Mouse (Mus musculus): Measurements from ENCODE around the gene Ccdc88c.

The Ccdc88c gene

GRCm38 (mm10) chr12:100965298-100965697, 63.6 kb downstream of the Ccdc88c start:
- DNase-seq = no peak

- DNase-seq = no peak
Measured at GRCm38 (mm10) chr12:100958621-100959592, 69.9 kb downstream of the Ccdc88c start.

DNA sequence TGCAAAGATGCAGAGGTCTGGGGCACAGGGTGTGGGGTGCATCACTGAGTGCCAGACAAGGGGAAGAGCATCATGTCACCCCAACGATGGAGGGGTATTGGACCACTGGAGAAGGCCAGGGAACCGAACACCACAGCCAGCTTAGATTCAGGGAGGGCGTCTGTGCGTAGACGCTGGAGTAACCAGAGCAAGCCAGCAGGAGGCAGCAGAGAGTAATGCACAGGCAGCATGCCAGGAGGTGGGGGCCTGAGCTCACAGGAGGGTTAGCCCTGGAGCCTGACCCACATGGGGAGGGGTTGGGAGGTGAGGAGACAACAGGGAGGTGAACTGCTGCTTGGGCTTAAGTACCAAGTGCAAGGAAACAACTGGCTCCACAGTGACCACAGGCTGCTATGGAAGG, 70.8 kb downstream of the Ccdc88c start:
- DNase-seq = peak; percentile 82

DNA sequence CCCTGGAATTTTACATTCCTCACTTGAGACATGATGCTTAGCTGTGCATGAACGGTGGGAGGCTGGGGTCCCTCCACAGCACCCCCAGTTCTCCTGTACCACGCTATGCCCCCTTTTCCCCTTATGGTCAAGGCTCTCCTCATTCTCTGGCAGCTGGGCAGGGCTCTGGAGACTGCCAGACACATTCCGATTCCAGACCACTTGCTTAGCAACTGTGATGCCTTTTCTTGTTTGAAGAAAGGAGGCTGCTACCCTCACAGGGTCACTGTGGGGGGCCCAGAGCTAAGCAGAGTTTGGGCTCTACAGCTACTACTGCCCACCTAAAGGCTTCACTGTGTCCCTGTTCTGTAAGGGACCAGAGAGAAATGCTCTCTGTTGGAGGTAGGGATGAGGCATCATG, 71.6 kb downstream of the Ccdc88c start:
- DNase-seq = no peak

DNA sequence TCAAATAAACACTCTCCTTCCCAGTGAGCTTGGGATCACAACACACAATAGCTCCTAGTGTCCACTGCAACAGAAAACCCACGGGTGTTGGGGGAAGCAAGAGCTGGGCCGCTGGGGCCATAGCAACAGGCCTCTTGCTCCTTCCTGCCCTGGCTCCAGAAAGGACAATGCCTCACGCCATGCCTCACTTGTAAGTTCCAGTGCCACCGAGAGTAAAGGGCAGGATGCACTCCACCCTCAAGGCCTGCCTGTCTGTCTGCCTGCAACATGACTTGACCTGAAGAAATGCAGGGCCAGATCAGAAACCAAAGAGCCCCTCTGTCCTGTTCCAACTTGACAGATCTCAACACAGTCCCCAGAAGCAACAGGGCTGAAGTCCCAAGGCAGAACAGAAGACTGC, 72.0 kb downstream of the Ccdc88c start:
- no peak for DNase-seq

DNA sequence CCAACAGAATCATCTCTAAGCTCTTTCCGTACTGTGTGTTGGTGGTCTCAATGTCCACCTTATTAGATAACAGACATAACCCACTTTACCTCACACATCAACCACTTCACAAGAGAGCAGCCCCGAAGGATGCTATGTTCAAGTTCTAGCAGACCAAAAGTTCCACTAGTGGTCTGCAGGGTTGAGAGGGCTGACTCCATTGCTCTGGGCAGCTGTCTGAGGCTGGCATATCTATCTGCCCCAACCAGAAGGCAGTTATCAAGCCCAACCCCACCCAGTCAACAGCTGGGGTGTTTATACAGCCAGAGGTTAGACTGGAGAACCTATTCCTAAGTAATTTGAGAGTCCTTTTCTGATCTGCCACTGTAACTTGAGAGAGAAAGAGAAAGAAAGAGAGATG, 72.8 kb downstream of the Ccdc88c start:
- no peak for DNase-seq

- DNase-seq = no peak
Measured at GRCm38 (mm10) chr12:100953926-100954325, 74.9 kb downstream of the Ccdc88c start.

GRCm38 (mm10) chr12:100952193-100952931, 76.5 kb downstream of the Ccdc88c start:
- DNase-seq = peak; percentile 84

- peak; percentile 26 for DNase-seq
Measured at GRCm38 (mm10) chr12:100949146-100949545, 79.7 kb downstream of the Ccdc88c start.

DNA sequence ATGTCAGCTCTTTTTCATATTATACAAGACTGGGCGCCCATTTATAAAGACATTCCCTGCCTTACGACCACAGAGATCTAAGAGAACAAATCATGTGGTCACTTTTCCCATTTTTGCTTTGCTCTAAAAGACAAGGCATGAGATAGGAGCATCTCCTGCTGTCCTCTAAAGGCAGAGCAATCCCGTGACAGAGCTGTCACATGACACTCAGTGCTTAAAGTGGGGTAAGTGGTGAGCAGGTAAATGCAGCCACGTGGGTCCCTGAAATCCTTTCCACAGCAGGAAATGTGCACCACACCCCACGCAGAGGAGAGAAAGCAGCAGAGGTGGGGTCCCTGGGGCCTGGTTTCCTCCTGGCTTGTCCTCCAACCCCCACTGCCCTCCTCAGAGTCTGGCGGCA, 80.8 kb downstream of the Ccdc88c start:
- DNase-seq = no peak

- no peak for DNase-seq
Measured at GRCm38 (mm10) chr12:100945948-100946347, 82.9 kb downstream of the Ccdc88c start.

GRCm38 (mm10) chr12:100945501-100945900, 83.4 kb downstream of the Ccdc88c start:
- no peak for DNase-seq

DNA sequence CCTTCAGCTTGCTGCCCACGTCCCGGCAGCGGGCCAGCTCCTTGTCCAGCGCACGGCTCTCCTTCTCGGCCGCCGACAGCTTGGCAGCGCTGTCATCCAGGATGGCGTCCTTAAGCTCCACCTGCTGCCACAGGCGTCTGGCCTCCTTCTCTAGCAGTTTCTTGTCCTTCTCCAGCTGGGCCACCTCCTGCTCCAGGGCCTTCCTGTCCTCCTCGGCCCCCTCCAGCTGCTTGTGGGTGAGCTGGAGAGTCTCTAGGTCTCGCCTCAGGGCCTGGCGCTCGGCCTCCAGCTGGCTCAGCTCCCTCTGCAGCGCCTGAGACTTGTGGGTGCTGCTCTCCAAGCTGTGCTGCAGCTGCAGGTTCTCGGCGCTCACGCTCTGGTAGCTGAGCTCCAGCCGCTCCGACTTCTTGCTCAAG, 83.9 kb downstream of the Ccdc88c start:
- DNase-seq = peak; percentile 42

GRCm38 (mm10) chr12:100943146-100943545, 85.7 kb downstream of the Ccdc88c start:
- no peak for DNase-seq

GRCm38 (mm10) chr12:100941361-100941760, 87.5 kb downstream of the Ccdc88c start:
- DNase-seq = no peak

DNA sequence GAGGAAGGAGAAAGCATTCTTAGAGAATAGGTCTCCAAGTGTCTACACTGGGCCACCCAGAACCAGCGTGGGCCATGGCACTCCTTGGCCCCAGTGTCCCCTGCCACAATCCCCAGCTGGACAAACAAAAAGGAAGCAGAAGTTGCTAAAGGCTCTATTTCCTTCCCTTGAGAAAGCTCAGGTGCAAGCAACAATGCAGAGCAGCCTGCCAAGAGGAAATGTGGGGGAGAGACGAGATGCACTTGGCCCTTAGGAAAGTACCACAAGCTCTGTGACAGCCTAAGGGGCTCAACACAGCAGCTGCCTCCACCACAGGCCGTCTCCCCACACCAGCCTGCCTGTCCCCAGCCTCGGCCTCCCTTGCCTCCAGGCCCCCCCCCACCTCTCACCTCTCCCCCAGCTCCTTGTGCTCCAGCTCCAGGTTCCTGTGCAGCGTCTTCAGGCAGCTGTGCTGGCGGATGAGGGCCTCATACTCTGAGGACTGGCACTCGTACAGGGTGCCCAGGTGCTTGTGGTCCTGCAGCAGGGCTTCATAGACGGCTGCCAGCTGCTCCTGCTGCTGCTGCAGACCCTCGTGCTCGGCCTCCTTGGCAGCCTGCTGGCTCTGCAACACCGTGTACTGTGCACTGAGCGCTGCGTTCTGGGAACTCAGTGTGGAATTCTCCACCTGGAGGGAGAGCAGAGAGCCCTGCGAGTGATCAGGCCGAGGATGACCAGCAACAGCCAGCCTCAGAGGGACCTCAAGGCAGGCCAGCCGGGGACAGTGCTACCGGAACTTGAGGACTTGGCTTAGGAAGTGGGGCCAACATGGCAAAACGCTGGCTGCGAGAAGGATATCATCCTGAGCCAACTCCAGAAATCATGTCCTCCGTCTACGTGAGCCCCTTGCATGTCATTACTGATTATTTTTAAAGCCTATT, 91.2 kb downstream of the Ccdc88c start:
- peak; percentile 20 for DNase-seq

- no peak for DNase-seq
Measured at GRCm38 (mm10) chr12:100936737-100937136, 92.1 kb downstream of the Ccdc88c start.

GRCm38 (mm10) chr12:100936116-100936515, 92.7 kb downstream of the Ccdc88c start:
- peak; percentile 83 for DNase-seq

DNA sequence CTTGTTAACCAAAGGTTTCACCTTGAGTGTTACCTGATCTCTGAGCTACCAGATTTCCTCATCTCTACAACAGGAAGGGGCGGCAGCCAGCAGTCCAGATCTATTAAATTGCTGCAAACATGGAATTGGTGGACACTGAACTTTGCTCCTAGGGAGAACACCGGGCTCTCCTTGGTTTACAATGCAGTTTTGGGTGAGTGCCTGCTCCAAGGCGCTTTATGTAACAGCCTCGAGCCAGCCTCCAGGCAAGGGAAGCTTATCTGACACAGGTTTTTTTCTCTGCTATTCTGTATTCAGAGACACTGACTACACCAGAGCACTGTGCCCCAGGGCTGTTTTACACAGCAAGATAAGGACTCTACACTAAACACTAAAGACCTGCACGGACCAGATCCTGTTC, 94.1 kb downstream of the Ccdc88c start:
- DNase-seq = no peak

GRCm38 (mm10) chr12:100931653-100932052, 97.2 kb downstream of the Ccdc88c start:
- DNase-seq = no peak

DNA sequence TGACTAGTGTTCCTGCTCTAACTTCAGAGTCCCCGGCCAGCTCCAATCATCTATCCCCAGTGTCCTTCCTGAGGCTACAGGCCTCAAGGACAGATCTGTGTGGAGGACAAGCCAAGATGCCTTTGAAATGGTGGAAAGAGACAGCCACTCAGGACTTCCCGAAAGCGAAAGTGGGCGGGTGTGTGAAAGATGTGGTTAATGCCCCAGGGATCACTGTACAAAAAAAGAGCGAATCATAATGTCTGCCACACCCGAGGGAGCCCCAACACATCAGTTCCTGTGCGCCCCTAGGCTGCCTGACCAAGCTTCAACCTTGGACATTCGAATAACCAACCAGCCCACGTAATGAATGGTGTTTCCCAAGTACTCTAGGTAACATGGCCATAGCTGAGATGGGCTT, 100.6 kb downstream of the Ccdc88c start:
- DNase-seq = no peak

Data from lung, postnatal 14 days (tissue).